Mouse (Mus musculus) central nervous system, embryonic 18 days (tissue): ENCODE data around the gene Jund. TPM values are rescaled to one million over a fixed set of nuclear protein-coding genes. Genes with fewer than 3 reads are reported as not detected.

ENCODE experiments used
- polyA plus RNA-seq: library from polyadenylated mRNA; depleted of rRNA; stranded (reverse); fragments of >200 nt; gene quantifications from 2 replicates; pipeline ENCODE4 v1.2.3, GENCODE M21; 2012; rRNA removed

Gene Jund
- 201 and 210 TPM in 2 replicates for polyA plus RNA-seq

GRCm38 (mm10) chr8:70698310-70699109 is at the start of gene Jund:
Gene Jund (plus strand): TSS chr8:70698949.

GRCm38 (mm10) chr8:70660273-70660725 is 38.5 kb upstream of the Jund start, which contains the start of gene Pgpep1:
Gene Pgpep1 (minus strand): TSS chr8:70660388.

DNA sequence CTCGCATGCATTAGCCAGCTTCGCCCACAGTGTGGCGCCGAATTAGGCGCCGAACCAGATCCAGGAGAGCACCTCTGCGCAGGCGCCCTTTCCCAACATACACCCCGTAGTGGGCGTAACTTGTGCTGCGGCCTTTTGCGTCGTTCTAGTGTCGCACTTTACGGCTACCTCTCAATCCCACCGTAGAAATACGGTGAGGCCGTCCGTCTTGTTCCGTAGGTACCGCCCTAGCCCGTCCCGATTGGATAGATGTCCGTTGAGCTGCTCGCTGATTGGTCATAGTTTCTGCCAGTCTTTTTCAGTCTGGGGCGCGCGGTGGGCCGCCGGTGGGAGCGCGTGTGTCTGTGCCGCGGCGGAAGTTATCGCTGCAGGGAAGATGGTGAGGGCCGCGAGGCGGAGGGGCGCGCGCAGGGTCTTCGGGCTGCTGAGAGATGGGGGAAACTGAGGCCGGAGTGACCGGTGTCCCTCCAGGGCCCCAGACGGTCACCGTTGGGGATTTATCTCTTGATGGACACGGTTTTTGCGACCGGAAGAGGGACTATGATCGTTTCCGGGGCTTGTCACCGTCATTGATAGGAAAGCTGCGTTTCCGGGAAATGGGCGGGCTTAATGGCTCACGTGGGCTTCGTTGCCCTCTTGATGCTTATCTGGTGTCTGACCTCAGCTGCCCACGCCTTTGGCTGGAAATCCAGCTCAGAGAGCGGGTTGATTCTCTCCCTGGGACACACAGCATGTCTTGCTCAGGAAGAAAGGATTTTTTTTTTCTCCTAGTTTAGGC is 25.5 kb upstream of the Jund start, which contains the start of gene Lsm4:
Lsm4 (plus strand) TSS at position 170 of the 778 bp plus-strand sequence.

DNA sequence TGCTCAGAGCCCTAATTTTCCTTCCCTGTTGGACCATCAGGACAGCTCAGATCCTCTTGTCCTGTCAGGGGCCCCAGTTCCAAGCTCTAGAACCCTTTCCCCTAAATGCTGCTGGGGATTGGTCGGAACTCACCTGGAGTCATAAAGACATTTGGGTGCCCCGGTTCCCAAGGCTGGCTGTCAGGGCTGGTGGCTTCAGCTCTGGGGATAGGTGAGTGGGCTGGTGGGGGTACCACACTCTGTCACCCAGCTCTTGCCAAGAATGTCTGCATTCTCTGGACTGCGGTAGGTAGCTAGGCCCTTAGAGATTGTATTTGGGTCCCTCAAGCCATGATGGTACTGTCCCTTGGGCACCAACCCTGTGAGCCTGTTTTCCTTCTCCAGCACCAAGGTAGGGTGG is 4.5 kb downstream of the Jund start, which contains the start of gene Iqcn:
Iqcn (plus strand) TSS at position 171 of the 400 bp plus-strand sequence.

GRCm38 (mm10) chr8:70718297-70718696 is 19.5 kb downstream of the Jund start, which contains the start of gene Gm3336:
Gene Gm3336 (plus strand): TSS chr8:70718543.

GRCm38 (mm10) chr8:70723486-70724210 is 24.9 kb downstream of the Jund start, which contains the start of gene Pde4c:
Gene Pde4c (plus strand): TSS chr8:70723720.

Other genes with a start within 250 kb of the Jund start
- 45.0 and 47.6 TPM in 2 replicates for gene Klhl26, start 222.0 kb upstream of the Jund start, polyA plus RNA-seq
- 93.1 and 93.2 TPM in 2 replicates for gene Tmem59l, start 211.6 kb upstream of the Jund start, polyA plus RNA-seq
- 21.4 and 29.2 TPM in 2 replicates for gene Crlf1, start 205.8 kb upstream of the Jund start, polyA plus RNA-seq
- 208 and 217 TPM in 2 replicates for gene Rex1bd, start 192.2 kb upstream of the Jund start, polyA plus RNA-seq
- gene Uba52, start 188.1 kb upstream of the Jund start, polyA plus RNA-seq: 1,219 and 1,269 TPM in 2 replicates
- gene Fkbp8, start 171.2 kb upstream of the Jund start, polyA plus RNA-seq: 515 and 521 TPM in 2 replicates
- 36.9 and 38.8 TPM in 2 replicates for gene Kxd1, start 171.0 kb upstream of the Jund start, polyA plus RNA-seq
- 21.8 and 22.9 TPM in 2 replicates for gene Ell, start 159.5 kb upstream of the Jund start, polyA plus RNA-seq
- gene Isyna1, start 104.6 kb upstream of the Jund start, polyA plus RNA-seq: 198 and 208 TPM in 2 replicates
- 201 and 212 TPM in 2 replicates for gene Ssbp4, start 90.1 kb upstream of the Jund start, polyA plus RNA-seq
- 0.78 and 0.87 TPM in 2 replicates for gene Lrrc25, start 82.8 kb upstream of the Jund start, polyA plus RNA-seq
- 0.16 and 0.32 TPM in 2 replicates for gene Gdf15, start 66.5 kb upstream of the Jund start, polyA plus RNA-seq
- gene Pgpep1, start 38.6 kb upstream of the Jund start, polyA plus RNA-seq: 45.7 and 46.8 TPM in 2 replicates
- gene Lsm4, start 25.7 kb upstream of the Jund start, polyA plus RNA-seq: 153 and 155 TPM in 2 replicates
- gene Iqcn, start 4.5 kb downstream of the Jund start, polyA plus RNA-seq: 0.12 and 0.14 TPM in 2 replicates
- gene Gm3336, start 19.6 kb downstream of the Jund start, polyA plus RNA-seq: not detected in 2 replicates
- 1.1 and 1.2 TPM in 2 replicates for gene Pde4c, start 24.8 kb downstream of the Jund start, polyA plus RNA-seq
- 582 and 635 TPM in 2 replicates for gene Rab3a, start 55.7 kb downstream of the Jund start, polyA plus RNA-seq
- gene Mpv17l2, start 62.0 kb downstream of the Jund start, polyA plus RNA-seq: 27.0 and 27.4 TPM in 2 replicates
- gene Pik3r2, start 77.8 kb downstream of the Jund start, polyA plus RNA-seq: 138 and 151 TPM in 2 replicates
- gene Mast3, start 106.1 kb downstream of the Jund start, polyA plus RNA-seq: 44.0 and 53.5 TPM in 2 replicates
- 0.06 and 0.09 TPM in 2 replicates for gene Il12rb1, start 109.5 kb downstream of the Jund start, polyA plus RNA-seq
- gene Arrdc2, start 140.8 kb downstream of the Jund start, polyA plus RNA-seq: 26.8 and 30.5 TPM in 2 replicates
- gene Kcnn1, start 164.3 kb downstream of the Jund start, polyA plus RNA-seq: 23.8 and 25.4 TPM in 2 replicates
- 125 and 128 TPM in 2 replicates for gene Ccdc124, start 175.0 kb downstream of the Jund start, polyA plus RNA-seq
- gene Slc5a5, start 193.8 kb downstream of the Jund start, polyA plus RNA-seq: 2.3 and 2.4 TPM in 2 replicates
- gene Rpl18a, start 198.5 kb downstream of the Jund start, polyA plus RNA-seq: 2,864 and 3,038 TPM in 2 replicates
- gene Map1s, start 207.0 kb downstream of the Jund start, polyA plus RNA-seq: 52.1 and 61.4 TPM in 2 replicates